Mouse (Mus musculus) right cerebral cortex, adult 2 months (tissue): ENCODE measurements around the gene Matn1.

Experiments used
- DNase-seq, 2 experiments: peaks; one replicate each; pipeline ENCODE4 v3.0.0; 2021 to 2022; ENCODE audit warnings: low spot score in 2 of 2

Matn1 gene

GRCm38 (mm10) chr4:130917564-130917963 is 26.6 kb upstream of the Matn1 start:
- DNase-seq, result no peak

DNA sequence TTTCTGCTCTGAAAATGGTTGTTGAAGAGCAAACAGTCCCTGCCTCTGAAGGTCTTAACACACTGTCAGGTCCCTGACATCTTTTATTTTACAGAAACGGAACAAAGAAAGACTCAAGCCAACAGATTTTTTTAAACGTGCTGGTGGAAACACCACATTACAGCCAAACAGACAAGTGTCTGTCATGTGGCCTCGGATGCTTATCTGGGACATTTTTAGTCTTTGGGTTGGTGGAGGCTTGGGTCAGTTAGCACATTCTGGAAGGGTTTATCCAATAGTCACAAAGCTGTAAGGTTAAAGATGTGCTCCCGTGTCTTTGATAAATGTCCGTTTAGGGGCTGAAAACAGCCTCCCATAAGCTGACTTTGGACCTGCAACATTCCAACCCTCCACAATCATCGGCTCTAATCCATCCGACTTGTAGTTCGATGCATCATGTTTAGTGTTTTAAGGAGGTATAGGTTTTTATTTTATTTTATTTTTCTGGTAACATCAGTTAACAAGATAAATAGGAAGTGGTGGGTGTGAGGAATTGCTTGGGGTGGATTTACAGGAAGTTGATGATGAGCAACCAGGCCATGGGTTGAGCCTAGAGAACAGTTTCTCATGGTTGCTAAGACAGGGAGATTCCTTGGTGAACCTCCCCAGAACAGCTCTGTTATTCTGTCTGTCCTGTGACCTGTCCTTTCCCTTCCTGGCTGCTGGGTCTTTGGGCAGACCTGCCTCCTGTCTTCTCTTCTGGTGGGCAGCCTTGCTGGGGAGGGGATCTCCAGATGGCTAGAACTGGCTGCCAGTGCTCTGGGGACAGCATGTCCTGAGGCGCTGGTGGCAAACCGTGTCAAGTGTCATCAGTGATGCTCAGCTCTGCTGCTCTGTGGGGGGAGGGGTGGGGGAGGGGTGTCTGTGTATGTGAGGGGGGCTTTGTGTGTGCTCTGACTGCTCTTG is 25.1 kb upstream of the Matn1 start:
- DNase-seq, result no peak

GRCm38 (mm10) chr4:130919750-130920356 is 24.3 kb upstream of the Matn1 start:
- no peak for DNase-seq

- DNase-seq, result no peak
Observed at GRCm38 (mm10) chr4:130920951-130921693, 23.1 kb upstream of the Matn1 start.

- no peak for DNase-seq
Observed at GRCm38 (mm10) chr4:130921986-130922385, 22.2 kb upstream of the Matn1 start.

DNA sequence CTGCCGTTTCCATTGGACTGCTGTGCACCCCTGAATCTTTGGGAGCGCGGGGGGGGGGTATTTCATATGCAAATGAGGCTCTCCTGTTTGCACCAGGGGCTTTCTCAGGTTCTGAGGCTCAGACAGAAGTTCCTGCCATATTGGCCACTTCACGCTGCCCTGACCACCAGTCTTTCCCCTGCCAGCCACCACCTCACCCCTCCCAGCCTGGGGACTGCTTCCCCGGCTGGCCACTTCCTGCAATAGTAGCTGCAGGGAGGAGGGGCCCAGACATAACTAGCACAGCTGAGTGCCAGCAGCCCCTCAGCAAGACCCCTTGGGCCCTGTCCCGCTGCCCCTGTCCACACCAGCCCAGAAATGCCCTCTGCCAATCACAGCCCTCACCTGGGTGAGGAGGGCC is 17.9 kb upstream of the Matn1 start:
- no peak for DNase-seq

DNA sequence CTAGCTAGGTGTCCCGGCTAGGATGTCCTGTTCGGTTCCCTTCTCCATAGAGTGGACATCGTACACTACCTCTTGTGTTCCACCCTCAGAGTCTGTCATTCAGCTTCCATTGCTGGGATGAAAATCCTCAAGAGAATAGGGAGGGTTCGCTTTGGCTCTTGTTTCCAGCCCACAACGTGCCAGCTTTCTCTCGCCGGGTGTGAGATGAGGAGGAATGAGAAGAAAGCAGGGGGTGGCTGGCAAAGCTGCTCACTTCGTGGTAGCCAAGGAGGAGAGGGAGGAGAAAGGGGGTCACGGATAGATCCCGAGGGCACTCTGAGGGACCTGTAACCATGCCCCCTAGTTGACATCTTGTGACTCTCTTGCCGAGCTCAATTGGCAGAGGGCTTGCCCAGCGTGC is 16.4 kb upstream of the Matn1 start:
- peak; percentile 44 to 50 for DNase-seq

DNA sequence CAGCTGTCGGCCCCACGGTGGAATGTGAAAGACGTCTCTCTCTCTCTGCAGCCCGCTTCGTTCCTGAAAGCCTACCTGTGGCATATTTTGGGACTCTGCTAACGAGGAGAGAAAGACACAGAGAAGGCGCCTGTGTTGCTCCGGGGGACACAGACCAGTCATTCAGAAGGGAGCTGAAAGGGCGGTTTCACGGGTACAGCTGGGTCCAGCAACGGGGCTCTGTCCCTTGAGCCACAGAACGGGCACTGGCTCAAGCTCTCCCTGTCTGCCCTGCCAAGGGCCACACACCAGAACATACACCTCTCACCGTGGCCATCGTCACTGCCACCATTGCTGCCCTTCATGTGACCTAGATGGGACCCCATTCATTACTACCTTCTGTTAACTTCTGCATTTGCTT is 1.5 kb upstream of the Matn1 start:
- no peak for DNase-seq

GRCm38 (mm10) chr4:130944779-130945178 is 594 bp downstream of the Matn1 start:
- DNase-seq, result no peak

- DNase-seq, result peak in 1 of 2 experiments; percentile 39
Observed at GRCm38 (mm10) chr4:130947094-130947647, 3.0 kb downstream of the Matn1 start.

GRCm38 (mm10) chr4:130949821-130950384 is 5.7 kb downstream of the Matn1 start:
- no peak for DNase-seq

- DNase-seq, result peak; percentile 67 to 69
Observed at GRCm38 (mm10) chr4:130952531-130952930, 8.3 kb downstream of the Matn1 start.

- no peak for DNase-seq
Observed at GRCm38 (mm10) chr4:130957156-130957555, 13.0 kb downstream of the Matn1 start.

DNA sequence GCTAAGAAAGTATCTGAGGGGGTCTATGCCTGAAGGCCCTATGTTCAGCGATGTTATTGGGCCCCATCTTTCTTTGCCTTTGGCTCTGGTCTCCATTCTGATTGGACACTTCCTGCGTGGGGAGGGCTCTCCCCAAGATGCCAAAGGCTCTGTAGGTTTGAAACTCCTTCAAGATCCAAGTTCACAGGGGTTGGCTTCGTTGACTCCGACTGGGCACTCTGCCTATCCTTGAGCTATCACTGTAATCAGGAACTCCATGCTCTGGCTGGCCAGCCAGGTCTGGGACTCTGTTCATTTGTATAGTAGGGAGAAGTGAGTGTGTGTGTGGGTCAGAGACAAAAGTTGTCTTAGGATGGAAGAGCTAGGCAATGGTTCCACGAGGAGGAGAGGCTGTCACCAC is 14.6 kb downstream of the Matn1 start:
- no peak for DNase-seq

DNA sequence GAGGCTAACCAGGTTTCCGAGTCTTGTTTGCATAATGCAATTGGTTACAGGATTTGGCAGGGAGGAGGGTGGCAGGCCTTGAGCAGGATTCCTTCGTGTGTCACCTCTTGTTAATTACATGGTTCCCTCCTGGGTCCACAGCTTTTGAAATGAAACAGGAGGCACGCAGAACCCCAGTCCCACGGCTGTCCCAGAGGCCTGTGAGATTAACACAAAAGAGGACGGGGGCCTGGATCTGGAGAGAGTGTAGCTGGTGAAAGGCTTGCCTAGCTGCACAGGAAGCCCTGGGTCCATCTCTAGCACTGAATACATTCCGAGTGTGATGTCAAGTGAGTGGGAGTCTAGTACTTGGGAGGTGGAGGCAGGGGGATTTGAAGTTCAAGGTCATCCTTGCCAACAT is 15.5 kb downstream of the Matn1 start:
- DNase-seq, result no peak

GRCm38 (mm10) chr4:130960118-130960734 is 16.0 kb downstream of the Matn1 start:
- peak; percentile 89 to 93 for DNase-seq

GRCm38 (mm10) chr4:130971278-130971677 is 27.1 kb downstream of the Matn1 start:
- DNase-seq, result no peak

GRCm38 (mm10) chr4:130972421-130972829 is 28.2 kb downstream of the Matn1 start:
- no peak for DNase-seq

GRCm38 (mm10) chr4:130973332-130974263 is 29.4 kb downstream of the Matn1 start:
- DNase-seq, result peak; percentile 39 to 54

GRCm38 (mm10) chr4:130978981-130979380 is 34.8 kb downstream of the Matn1 start:
- DNase-seq, result no peak
